Comparison of ENCODE assay signal across 15 mouse cellular contexts in genomic region chr12:112688458-112688857, GRCm38 (mm10). TPM values are rescaled to one million over a fixed set of nuclear protein-coding genes. Genes with fewer than 3 reads are reported as not detected.
A peak's percentile ranks its signal among the peaks of the same experiment; 100 is the strongest.
DNase-seq lines count a peak whose midpoint lies in the region; ATAC-seq and TF ChIP-seq lines count a peak whose summit lies in the region.
"Had no signal": no experiment of that assay in that cellular context is flagged by ENCODE, and none has a peak within 500 bp of the region (broad histone marks: within the 10 kb centered on the region; RNA-seq: fewer than 3 reads in every experiment).

No protein-coding gene starts in this region.

- H3K4me3 ChIP-seq in heart, embryonic 13.5 days, result no peak overlapping the region
- H3K4me3 ChIP-seq in heart, embryonic 12.5 days, result no peak overlapping the region
- H3K4me3 ChIP-seq in intestine, embryonic 15.5 days (replicated peaks), result no peak overlapping the region
- H3K4me3 ChIP-seq in myocyte, result no peak overlapping the region
- H3K4me3 ChIP-seq in limb, embryonic 10.5 days, result no peak overlapping the region
- H3K4me3 ChIP-seq: embryonic facial prominence, embryonic 15.5 days had no signal

- H3K27ac ChIP-seq in heart, embryonic 13.5 days (replicated peaks), result no peak overlapping the region
- no peak overlapping the region for H3K27ac ChIP-seq in heart, embryonic 12.5 days (ENCODE audit: poor library complexity, severe bottlenecking)
- no peak overlapping the region for H3K27ac ChIP-seq in intestine, embryonic 15.5 days
- no peak overlapping the region for H3K27ac ChIP-seq in limb, embryonic 10.5 days
- H3K27ac ChIP-seq: embryonic facial prominence, embryonic 15.5 days had no signal

- H3K79me2 ChIP-seq in myocyte (ENCODE audit: control insufficient read depth, insufficient read depth), result peaks cover 3% of the 10 kb centered on the region

- H3K27me3 ChIP-seq in heart, embryonic 13.5 days (replicated peaks), result peaks cover 20% of the 10 kb centered on the region
- H3K27me3 ChIP-seq in heart, embryonic 12.5 days (replicated peaks), result no peaks in the 10 kb centered on the region; the same call in 1 of the 2 replicates
- no peaks in the 10 kb centered on the region for H3K27me3 ChIP-seq in intestine, embryonic 15.5 days (replicated peaks)
- H3K27me3 ChIP-seq in myocyte (ENCODE audit: control insufficient read depth, insufficient read depth, insufficient read length), result no peaks in the 10 kb centered on the region
- peaks cover 11% of the 10 kb centered on the region; the same call in 1 of the 2 replicates for H3K27me3 ChIP-seq in limb, embryonic 10.5 days (ENCODE audit: low read depth, poor library complexity, severe bottlenecking)
- H3K27me3 ChIP-seq: embryonic facial prominence, embryonic 15.5 days; Patski had no signal

- peaks cover 18% of the 10 kb centered on the region for H3K4me1 ChIP-seq in heart, embryonic 13.5 days
- H3K4me1 ChIP-seq in heart, embryonic 12.5 days (replicated peaks), result peaks cover 9% of the 10 kb centered on the region
- peaks cover 12% of the 10 kb centered on the region for H3K4me1 ChIP-seq in intestine, embryonic 15.5 days (replicated peaks)
- H3K4me1 ChIP-seq in limb, embryonic 10.5 days, result peaks cover 11% of the 10 kb centered on the region

- 0 out of 2 replicates have a peak, but pooled peaks cover 4% of the 10 kb centered on the region for H3K9me3 ChIP-seq in heart, embryonic 13.5 days
- H3K9me3 ChIP-seq in heart, embryonic 12.5 days (replicated peaks), result no peaks in the 10 kb centered on the region
- H3K9me3 ChIP-seq in intestine, embryonic 15.5 days, result no peaks in the 10 kb centered on the region
- H3K9me3 ChIP-seq in limb, embryonic 10.5 days (replicated peaks), result no peaks in the 10 kb centered on the region
- H3K9me3 ChIP-seq: embryonic facial prominence, embryonic 15.5 days had no signal

- ATAC-seq in heart, embryonic 13.5 days (ENCODE audit: extremely low read depth, insufficient number of reproducible peaks, low FRiP score, low TSS enrichment), result no peak
- ATAC-seq in heart, embryonic 12.5 days (ENCODE audit: insufficient number of reproducible peaks, low FRiP score), result no peak
- ATAC-seq in intestine, embryonic 15.5 days, result peak; percentile 40
- ATAC-seq: lung, postnatal 0 days; Patski had no signal

- H3ac ChIP-seq in myocyte (ENCODE audit: control insufficient read depth, insufficient read length), result no peak overlapping the region

- no peaks in the 10 kb centered on the region for H3K36me3 ChIP-seq in heart, embryonic 13.5 days
- H3K36me3 ChIP-seq in heart, embryonic 12.5 days, result peaks cover 7% of the 10 kb centered on the region; the same call in 1 of the 2 replicates
- no peaks in the 10 kb centered on the region for H3K36me3 ChIP-seq in intestine, embryonic 15.5 days
- no peaks in the 10 kb centered on the region for H3K36me3 ChIP-seq in myocyte (ENCODE audit: control insufficient read depth, insufficient read depth)
- no peaks in the 10 kb centered on the region for H3K36me3 ChIP-seq in limb, embryonic 10.5 days
- H3K36me3 ChIP-seq: embryonic facial prominence, embryonic 15.5 days had no signal

- 45% methylated on average over 15 of the region's 15 CpGs for WGBS in heart, embryonic 13.5 days
- WGBS in heart, embryonic 12.5 days, result 53% methylated on average over 15 of the region's 15 CpGs
- 46% methylated on average over 15 of the region's 15 CpGs for WGBS in intestine, embryonic 15.5 days
- 71% methylated on average over 15 of the region's 15 CpGs for WGBS in limb, embryonic 10.5 days

- no peak overlapping the region for H3K9ac ChIP-seq in heart, embryonic 13.5 days
- no peak overlapping the region for H3K9ac ChIP-seq in heart, embryonic 12.5 days
- H3K9ac ChIP-seq in intestine, embryonic 15.5 days, result no peak overlapping the region
- H3K9ac ChIP-seq: embryonic facial prominence, embryonic 15.5 days had no signal

- no peak for TF ChIP-seq POLR2A in myocyte (IDR thresholded peaks at IDR 0.05; ENCODE audit: insufficient read length, low read depth)

- peak; percentile 28 for DNase-seq in CD4-positive, CD25-positive, alpha-beta regulatory T cell, adult 2 months (ENCODE audit: low read depth, low spot score)
- no peak for DNase-seq in frontal cortex, adult 2 months (ENCODE audit: extremely low spot score in 1 of 2, low spot score in 1 of 2)
- DNase-seq in limb, embryonic 10.5 days (ENCODE audit: low spot score), result no peak
- DNase-seq in cerebellum, postnatal 10 days, result no peak
- DNase-seq: adrenal gland, postnatal 14 days; cerebellum, adult 18-20 months; kidney, adult 2 months; left cerebral cortex, postnatal 4 days had no signal

- H3K4me2 ChIP-seq in heart, embryonic 13.5 days, result peak overlapping the region; percentile 12; the same call in 1 of the 2 replicates
- H3K4me2 ChIP-seq in heart, embryonic 12.5 days, result no peak overlapping the region
- peak overlapping the region; percentile 26 for H3K4me2 ChIP-seq in intestine, embryonic 15.5 days (replicated peaks)
- H3K4me2 ChIP-seq in myocyte (ENCODE audit: low read depth), result peak overlapping the region; percentile 12
- H3K4me2 ChIP-seq: embryonic facial prominence, embryonic 15.5 days had no signal

TF ChIP-seq in myocyte, 11 proteins besides CTCF, POLR2A, EP300 and RAD21:
- no peak for TF ChIP-seq MYOD1 (IDR thresholded peaks at IDR 0.05; ENCODE audit: control insufficient read depth in 1 of 3, insufficient read length in 2 of 3, low read depth in 2 of 3)
- no peak for TF ChIP-seq USF1 (IDR thresholded peaks at IDR 0.05; ENCODE audit: low read depth)
- TF ChIP-seq SRF (IDR thresholded peaks at IDR 0.05; ENCODE audit: control insufficient read depth, insufficient read length, low read depth), result no peak
- no peak for TF ChIP-seq POLR2AphosphoS2 (IDR thresholded peaks at IDR 0.05; ENCODE audit: insufficient read length, low read depth)
- TF ChIP-seq MAX (IDR thresholded peaks at IDR 0.05; ENCODE audit: low read depth), result no peak
- no peak for TF ChIP-seq MYOG (IDR thresholded peaks at IDR 0.05; ENCODE audit: control insufficient read depth in 1 of 3, insufficient read depth in 1 of 3, insufficient read length in 2 of 3, low read depth in 2 of 3)
- TF ChIP-seq REST (IDR thresholded peaks at IDR 0.05; ENCODE audit: insufficient read depth, insufficient read length), result no peak
- no peak for TF ChIP-seq TCF12 (IDR thresholded peaks at IDR 0.05; ENCODE audit: insufficient read depth, poor library complexity, severe bottlenecking)

RNA-seq across cellular contexts. Expression of gene Zbtb42, which starts 9.8 kb away (rescaled TPM):
- 5.8 and 6.2 TPM in 2 replicates for polyA plus RNA-seq in heart, embryonic 13.5 days (2015; fragmentation: Nextera tagmentation; extraction: Ambion mirVana)
- 4.7 and 6.4 TPM in 2 replicates for polyA plus RNA-seq in heart, embryonic 12.5 days (2016; fragmentation: Nextera tagmentation; extraction: Ambion mirVana)
- polyA plus RNA-seq in intestine, embryonic 15.5 days (2015; fragmentation: Nextera tagmentation; extraction: Ambion mirVana), result 7.5 and 10.3 TPM in 2 replicates
- 4.4 TPM for polyA plus RNA-seq in myocyte (2012; fragmentation: generic; extraction: Trizol)
- 0.90 and 1.4 TPM in 2 replicates for polyA plus RNA-seq in frontal cortex, adult 2 months (2012; rRNA removed)
- polyA plus RNA-seq in limb, embryonic 10.5 days (2016; fragmentation: Nextera tagmentation; extraction: Ambion mirVana), result 1.4 and 2.7 TPM in 2 replicates

RNA-seq across cellular contexts. Expression of gene Akt1, which starts 13.8 kb away (rescaled TPM):
- 59.2 and 66.6 TPM in 2 replicates for polyA plus RNA-seq in heart, embryonic 13.5 days (2015; fragmentation: Nextera tagmentation; extraction: Ambion mirVana)
- 180 and 184 TPM in 2 replicates for polyA plus RNA-seq in heart, embryonic 12.5 days (2016; fragmentation: Nextera tagmentation; extraction: Ambion mirVana)
- 128 and 141 TPM in 2 replicates for polyA plus RNA-seq in intestine, embryonic 15.5 days (2015; fragmentation: Nextera tagmentation; extraction: Ambion mirVana)
- 352 TPM for polyA plus RNA-seq in myocyte (2012; fragmentation: generic; extraction: Trizol)
- 174 and 175 TPM in 2 replicates for polyA plus RNA-seq in frontal cortex, adult 2 months (2012; rRNA removed)
- 59.3 and 82.8 TPM in 2 replicates for polyA plus RNA-seq in limb, embryonic 10.5 days (2016; fragmentation: Nextera tagmentation; extraction: Ambion mirVana)

RNA-seq across cellular contexts. Expression of gene Cep170b, which starts 31.8 kb away (rescaled TPM):
- 4.0 and 4.3 TPM in 2 replicates for polyA plus RNA-seq in heart, embryonic 13.5 days (2015; fragmentation: Nextera tagmentation; extraction: Ambion mirVana)
- polyA plus RNA-seq in heart, embryonic 12.5 days (2016; fragmentation: Nextera tagmentation; extraction: Ambion mirVana), result 7.0 and 7.3 TPM in 2 replicates
- 20.1 and 22.4 TPM in 2 replicates for polyA plus RNA-seq in intestine, embryonic 15.5 days (2015; fragmentation: Nextera tagmentation; extraction: Ambion mirVana)
- 22.8 TPM for polyA plus RNA-seq in myocyte (2012; fragmentation: generic; extraction: Trizol)
- 107 and 119 TPM in 2 replicates for polyA plus RNA-seq in frontal cortex, adult 2 months (2012; rRNA removed)
- 6.7 and 12.3 TPM in 2 replicates for polyA plus RNA-seq in limb, embryonic 10.5 days (2016; fragmentation: Nextera tagmentation; extraction: Ambion mirVana)

RNA-seq across cellular contexts. Expression of gene Siva1, which starts 44.0 kb away (rescaled TPM):
- polyA plus RNA-seq in heart, embryonic 13.5 days (2015; fragmentation: Nextera tagmentation; extraction: Ambion mirVana), result 129 and 149 TPM in 2 replicates
- 99.4 and 116 TPM in 2 replicates for polyA plus RNA-seq in heart, embryonic 12.5 days (2016; fragmentation: Nextera tagmentation; extraction: Ambion mirVana)
- 183 and 225 TPM in 2 replicates for polyA plus RNA-seq in intestine, embryonic 15.5 days (2015; fragmentation: Nextera tagmentation; extraction: Ambion mirVana)
- polyA plus RNA-seq in myocyte (2012; fragmentation: generic; extraction: Trizol), result 85.6 TPM
- 24.4 and 30.2 TPM in 2 replicates for polyA plus RNA-seq in frontal cortex, adult 2 months (2012; rRNA removed)
- 359 and 361 TPM in 2 replicates for polyA plus RNA-seq in limb, embryonic 10.5 days (2016; fragmentation: Nextera tagmentation; extraction: Ambion mirVana)
